11 mouse cellular contexts compared by ENCODE assay signal in genomic region chr7:110379335-110379914, GRCm38 (mm10).
DNase-seq lines count a peak whose midpoint lies in the region; ATAC-seq and TF ChIP-seq lines count a peak whose summit lies in the region.
"Had no signal": no experiment of that assay in that cellular context is flagged by ENCODE, and none has a peak within 500 bp of the region (broad histone marks: within the 10 kb centered on the region; RNA-seq: fewer than 3 reads in every experiment).

No protein-coding gene starts in this region.

- TF ChIP-seq CTCF in lung, postnatal 0 days (IDR thresholded peaks at IDR 0.05) = no peak
- TF ChIP-seq CTCF in cerebellum, adult 2 months (IDR thresholded peaks at IDR 0.05; ENCODE audit: borderline replicate concordance, insufficient read depth, low read depth, low read length) = no peak

- no peak for TF ChIP-seq EP300 in lung, postnatal 0 days (IDR thresholded peaks at IDR 0.05)

- H3K27ac ChIP-seq in lung, postnatal 0 days (ENCODE audit: low read length) = no peak overlapping the region
- H3K27ac ChIP-seq in cerebellum, adult 2 months (ENCODE audit: insufficient read depth, low read length) = no peak overlapping the region
- H3K27ac ChIP-seq: intestine, embryonic 15.5 days; liver, embryonic 12.5 days had no signal

- H3K9ac ChIP-seq in lung, postnatal 0 days (replicated peaks; ENCODE audit: low read depth) = no peak overlapping the region
- H3K9ac ChIP-seq: intestine, embryonic 15.5 days; liver, embryonic 12.5 days had no signal

- H3K36me3 ChIP-seq in lung, postnatal 0 days (ENCODE audit: insufficient read depth, low read length) = no peaks in the 10 kb centered on the region
- H3K36me3 ChIP-seq in megakaryocyte, embryonic 14.5 days (replicated peaks; ENCODE audit: low read length) = no peaks in the 10 kb centered on the region

- peak; percentile 25 to 71 for DNase-seq in adrenal gland, adult (ENCODE audit: inconsistent age in 2 of 2, low spot score in 1 of 2)
- DNase-seq in adrenal gland, postnatal 4 days (ENCODE audit: low spot score in 2 of 2) = no peak
- peak; percentile 12 for DNase-seq in lung, postnatal 0 days (ENCODE audit: low spot score)
- DNase-seq in lung, postnatal 10 days = no peak
- DNase-seq in cerebellum, adult 2 months = no peak
- DNase-seq in c-Kit-positive CD71-positive TER-119-positive erythroid progenitor cells, embryonic 14.5 days (ENCODE audit: low spot score) = no peak
- DNase-seq: thymus, postnatal 4 days had no signal

- no peaks in the 10 kb centered on the region for H3K27me3 ChIP-seq in lung, postnatal 0 days (replicated peaks; ENCODE audit: insufficient read depth, low read length)
- H3K27me3 ChIP-seq in megakaryocyte, embryonic 14.5 days (replicated peaks) = no peaks in the 10 kb centered on the region
- no peaks in the 10 kb centered on the region for H3K27me3 ChIP-seq in cerebellum, adult 2 months (ENCODE audit: control insufficient read depth, insufficient read depth, low read length)
- H3K27me3 ChIP-seq: intestine, embryonic 15.5 days; liver, embryonic 12.5 days had no signal

- H3K4me2 ChIP-seq in lung, postnatal 0 days (replicated peaks; ENCODE audit: low read depth, low read length) = no peak overlapping the region
- H3K4me2 ChIP-seq: intestine, embryonic 15.5 days; liver, embryonic 12.5 days had no signal

- H3K4me3 ChIP-seq in lung, postnatal 0 days (ENCODE audit: low read depth, low read length) = no peak overlapping the region
- peak overlapping the region; percentile 59 for H3K4me3 ChIP-seq in megakaryocyte, embryonic 14.5 days (replicated peaks)
- H3K4me3 ChIP-seq in cerebellum, adult 2 months (replicated peaks; ENCODE audit: insufficient read depth, low read depth, low read length) = no peak overlapping the region
- H3K4me3 ChIP-seq: intestine, embryonic 15.5 days; liver, embryonic 12.5 days had no signal

- 61% methylated on average over 10 of the region's 10 CpGs for WGBS in lung, postnatal 0 days
- WGBS in cerebellum, adult 2 months = 72% methylated on average over 10 of the region's 10 CpGs

- no peak for ATAC-seq in lung, postnatal 0 days
- peak; percentile 84 for ATAC-seq in common myeloid progenitor, adult 5-6 weeks (replicated peaks; ENCODE audit: low read depth, poor library complexity, severe bottlenecking)
- ATAC-seq: intestine, embryonic 15.5 days; liver, embryonic 12.5 days had no signal

- TF ChIP-seq POLR2A in cerebellum, adult 2 months (IDR thresholded peaks at IDR 0.05; ENCODE audit: borderline replicate concordance, insufficient read depth, low read length) = no peak

- no peaks in the 10 kb centered on the region for H3K4me1 ChIP-seq in lung, postnatal 0 days (ENCODE audit: insufficient read depth, low read depth, low read length)
- peaks cover 38% of the 10 kb centered on the region for H3K4me1 ChIP-seq in megakaryocyte, embryonic 14.5 days
- H3K4me1 ChIP-seq in cerebellum, adult 2 months (ENCODE audit: control insufficient read depth, insufficient read depth, low read length) = no peaks in the 10 kb centered on the region
- H3K4me1 ChIP-seq: intestine, embryonic 15.5 days; liver, embryonic 12.5 days had no signal

- no peaks in the 10 kb centered on the region for H3K9me3 ChIP-seq in lung, postnatal 0 days (ENCODE audit: low read length)
- no peaks in the 10 kb centered on the region for H3K9me3 ChIP-seq in megakaryocyte, embryonic 14.5 days
- H3K9me3 ChIP-seq: intestine, embryonic 15.5 days; liver, embryonic 12.5 days had no signal

Comparison
In these comparisons a context has a peak if more than half of its experiments do, and no peak if none do; other contexts are left out.
1. DNase-seq: peak in adrenal gland, adult (2 of 2) and lung, postnatal 0 days (single experiment); none in adrenal gland, postnatal 4 days (0 of 2), lung, postnatal 10 days (single experiment), cerebellum, adult 2 months (0 of 2) and c-Kit-positive CD71-positive TER-119-positive erythroid progenitor cells, embryonic 14.5 days (single experiment).